Mouse (Mus musculus): Measurements from ENCODE around the gene Klhl22. TPM values are rescaled to one million over a fixed set of nuclear protein-coding genes. Genes with fewer than 3 reads are reported as not detected.

Gene Klhl22
- 14.3 TPM in 2 replicates for polyA plus RNA-seq (2015; fragmentation: Nextera tagmentation; extraction: Ambion mirVana)

GRCm38 (mm10) chr16:17759344-17759773 is at the start of gene Klhl22:
Klhl22 (plus strand) TSS chr16:17759618.
- ATAC-seq (ENCODE audit: low read depth) (peak; percentile 76), DNase-seq (peak; percentile 79)
- peak within 1 kb of the TSS; percentile 29 for H3K27ac ChIP-seq
- under 1% methylated on average over 27 of the region's 28 CpGs for WGBS (ENCODE audit: insufficient replicate concordance)
- no peaks in the 10 kb centered on the region for H3K36me3 ChIP-seq
- no peaks in the 10 kb centered on the region for H3K9me3 ChIP-seq (replicated peaks)
- H3K4me2 ChIP-seq: peak within 1 kb of the TSS; percentile 96
- H3K27me3 ChIP-seq: 0 out of 2 replicates have a peak, but pooled peaks cover 6% of the 10 kb centered on the region
- peaks cover 55% of the 10 kb centered on the region for H3K4me1 ChIP-seq (replicated peaks)
- H3K9ac ChIP-seq: peak within 1 kb of the TSS; percentile 80
- H3K4me3 ChIP-seq (replicated peaks): peak within 1 kb of the TSS; percentile 64

GRCm38 (mm10) chr16:17717791-17718190 is 41.6 kb upstream of the Klhl22 start:
- Histone ChIP-seq H3K4me2 (no peak overlapping the region), H3K36me3 (peaks cover 8% of the 10 kb centered on the region; the same call in 1 of the 2 replicates), H3K27ac (no peak overlapping the region), H3K27me3 (no peaks in the 10 kb centered on the region), H3K9me3 (replicated peaks) (no peaks in the 10 kb centered on the region), H3K4me1 (replicated peaks) (peaks cover 42% of the 10 kb centered on the region), H3K9ac (no peak overlapping the region), H3K4me3 (replicated peaks) (no peak overlapping the region)
- no peak for DNase-seq
- 85% methylated on average over 1 of the region's 1 CpGs for WGBS (ENCODE audit: insufficient replicate concordance)
- no peak for ATAC-seq (ENCODE audit: low read depth)

GRCm38 (mm10) chr16:17721114-17721808 is 38.2 kb upstream of the Klhl22 start:
- peak overlapping the region; percentile 82 for H3K27ac ChIP-seq
- H3K36me3 ChIP-seq: peaks cover 4% of the 10 kb centered on the region; the same call in 1 of the 2 replicates
- ATAC-seq (ENCODE audit: low read depth): no peak
- 52% methylated on average over 9 of the region's 9 CpGs for WGBS (ENCODE audit: insufficient replicate concordance)
- H3K4me3 ChIP-seq (replicated peaks): peak overlapping the region; percentile 91
- no peak for DNase-seq
- peaks cover 34% of the 10 kb centered on the region for H3K4me1 ChIP-seq (replicated peaks)
- no peaks in the 10 kb centered on the region for H3K9me3 ChIP-seq (replicated peaks)
- peak overlapping the region; percentile 84 for H3K4me2 ChIP-seq
- H3K27me3 ChIP-seq: no peaks in the 10 kb centered on the region
- peak overlapping the region; percentile 93 for H3K9ac ChIP-seq

- H3K9me3 ChIP-seq (replicated peaks): no peaks in the 10 kb centered on the region
- H3K9ac ChIP-seq: peak overlapping the region; percentile 93
- WGBS (ENCODE audit: insufficient replicate concordance): 2% methylated on average over 10 of the region's 10 CpGs
- H3K4me3 ChIP-seq (replicated peaks): peak overlapping the region; percentile 91
- peaks cover 36% of the 10 kb centered on the region for H3K4me1 ChIP-seq (replicated peaks)
- ATAC-seq (ENCODE audit: low read depth): no peak
- peak overlapping the region; percentile 84 for H3K4me2 ChIP-seq
- no peaks in the 10 kb centered on the region for H3K27me3 ChIP-seq
- DNase-seq: no peak
- peaks cover 4% of the 10 kb centered on the region; the same call in 1 of the 2 replicates for H3K36me3 ChIP-seq
- H3K27ac ChIP-seq: peak overlapping the region; percentile 82
These were observed 37.5 kb upstream of the Klhl22 start for GRCm38 (mm10) chr16:17721822-17722460.

GRCm38 (mm10) chr16:17722461-17723324 is 36.7 kb upstream of the Klhl22 start:
- peak overlapping the region; percentile 82 for H3K27ac ChIP-seq
- H3K4me1 ChIP-seq (replicated peaks): peaks cover 32% of the 10 kb centered on the region
- peaks cover 4% of the 10 kb centered on the region; the same call in 1 of the 2 replicates for H3K36me3 ChIP-seq
- ATAC-seq (ENCODE audit: low read depth) (peak; percentile 84), DNase-seq (peak; percentile 86)
- WGBS (ENCODE audit: insufficient replicate concordance): 2% methylated on average over 44 of the region's 44 CpGs
- H3K9me3 ChIP-seq (replicated peaks): no peaks in the 10 kb centered on the region
- peak overlapping the region; percentile 84 for H3K4me2 ChIP-seq
- no peaks in the 10 kb centered on the region for H3K27me3 ChIP-seq
- peak overlapping the region; percentile 93 for H3K9ac ChIP-seq
- peak overlapping the region; percentile 91 for H3K4me3 ChIP-seq (replicated peaks)

GRCm38 (mm10) chr16:17723325-17723626 is 36.1 kb upstream of the Klhl22 start:
- WGBS (ENCODE audit: insufficient replicate concordance): 53% methylated on average over 1 of the region's 1 CpGs
- peaks cover 4% of the 10 kb centered on the region; the same call in 1 of the 2 replicates for H3K36me3 ChIP-seq
- H3K9ac ChIP-seq: no peak overlapping the region
- no peaks in the 10 kb centered on the region for H3K27me3 ChIP-seq
- no peak overlapping the region for H3K27ac ChIP-seq
- H3K4me3 ChIP-seq (replicated peaks): peak overlapping the region; percentile 91
- H3K9me3 ChIP-seq (replicated peaks): no peaks in the 10 kb centered on the region
- ATAC-seq (ENCODE audit: low read depth): no peak
- DNase-seq: no peak
- H3K4me2 ChIP-seq: peak overlapping the region; percentile 84
- peaks cover 26% of the 10 kb centered on the region for H3K4me1 ChIP-seq (replicated peaks)

- DNase-seq (no peak), ATAC-seq (ENCODE audit: low read depth) (no peak)
- peaks cover 26% of the 10 kb centered on the region for H3K4me1 ChIP-seq (replicated peaks)
- H3K27me3 ChIP-seq: no peaks in the 10 kb centered on the region
- no peak overlapping the region for H3K4me3 ChIP-seq (replicated peaks)
- no peaks in the 10 kb centered on the region for H3K9me3 ChIP-seq (replicated peaks)
- H3K27ac ChIP-seq: no peak overlapping the region
- H3K36me3 ChIP-seq: peaks cover 4% of the 10 kb centered on the region; the same call in 1 of the 2 replicates
- WGBS (ENCODE audit: insufficient replicate concordance): 79% methylated on average over 3 of the region's 3 CpGs
- H3K4me2 ChIP-seq: no peak overlapping the region
- no peak overlapping the region for H3K9ac ChIP-seq
These were observed 35.0 kb upstream of the Klhl22 start for GRCm38 (mm10) chr16:17724448-17724847.

GRCm38 (mm10) chr16:17727179-17727861 is 32.1 kb upstream of the Klhl22 start:
- WGBS (ENCODE audit: insufficient replicate concordance): 10% methylated on average over 5 of the region's 5 CpGs
- H3K4me1 ChIP-seq (replicated peaks): peaks cover 9% of the 10 kb centered on the region
- H3K27me3 ChIP-seq: peaks cover 7% of the 10 kb centered on the region; the same call in 1 of the 2 replicates
- no peaks in the 10 kb centered on the region for H3K36me3 ChIP-seq
- H3K4me2 ChIP-seq: peak overlapping the region; percentile 41
- ATAC-seq (ENCODE audit: low read depth) (peak; percentile 39), DNase-seq (peak; percentile 51)
- no peaks in the 10 kb centered on the region for H3K9me3 ChIP-seq (replicated peaks)
- peak overlapping the region; percentile 39; the same call in 1 of the 2 replicates for H3K9ac ChIP-seq
- H3K27ac ChIP-seq: no peak overlapping the region
- no peak overlapping the region for H3K4me3 ChIP-seq (replicated peaks)

GRCm38 (mm10) chr16:17729974-17730373 is 29.4 kb upstream of the Klhl22 start:
- ATAC-seq (ENCODE audit: low read depth): no peak
- no peak for DNase-seq
- H3K9me3 ChIP-seq (replicated peaks): no peaks in the 10 kb centered on the region
- H3K27me3 ChIP-seq: peaks cover 33% of the 10 kb centered on the region
- H3K4me1 ChIP-seq (replicated peaks): peaks cover 9% of the 10 kb centered on the region
- no peak overlapping the region for H3K9ac ChIP-seq
- H3K36me3 ChIP-seq: no peaks in the 10 kb centered on the region
- H3K4me2 ChIP-seq: no peak overlapping the region
- no peak overlapping the region for H3K27ac ChIP-seq
- no peak overlapping the region for H3K4me3 ChIP-seq (replicated peaks)

GRCm38 (mm10) chr16:17732021-17732420 is 27.4 kb upstream of the Klhl22 start:
- no peak overlapping the region for H3K27ac ChIP-seq
- peaks cover 2% of the 10 kb centered on the region for H3K4me1 ChIP-seq (replicated peaks)
- H3K4me3 ChIP-seq (replicated peaks): no peak overlapping the region
- no peak for ATAC-seq (ENCODE audit: low read depth)
- H3K4me2 ChIP-seq: no peak overlapping the region
- no peaks in the 10 kb centered on the region for H3K9me3 ChIP-seq (replicated peaks)
- H3K36me3 ChIP-seq: no peaks in the 10 kb centered on the region
- H3K9ac ChIP-seq: no peak overlapping the region
- 23% methylated on average over 3 of the region's 3 CpGs for WGBS (ENCODE audit: insufficient replicate concordance)
- peaks cover 44% of the 10 kb centered on the region for H3K27me3 ChIP-seq
- no peak for DNase-seq
